ENCODE assay signal across 12 mouse cellular contexts in genomic region chr9:59653371-59653770, GRCm38 (mm10). TPM values are rescaled to one million over a fixed set of nuclear protein-coding genes. Genes with fewer than 3 reads are reported as not detected.
DNase-seq lines count a peak whose midpoint lies in the region; ATAC-seq lines count a peak whose summit lies in the region.
"Had no signal": no experiment of that assay in that cellular context is flagged by ENCODE, and none has a peak within 500 bp of the region (broad histone marks: within the 10 kb centered on the region; RNA-seq: fewer than 3 reads in every experiment).

No protein-coding gene starts in this region.

- intact Hi-C loops in left cerebral cortex, postnatal 10 days (cut with DNase I), result loop anchor here (5.0 kb wide), 1 partner anchor 36 kb away; the partner anchor contains the start of gene Parp6

- ATAC-seq in granulocyte monocyte progenitor cell, adult 5-6 weeks (replicated peaks; ENCODE audit: poor library complexity, severe bottlenecking), result peak; percentile 38

- peak; percentile 93 for DNase-seq in heart, adult 11 months
- DNase-seq in heart, postnatal 4 days, result no peak
- DNase-seq in 3134 (ENCODE audit: extremely low read depth, insufficient read length, low spot score) (peak; percentile 76), NIH3T3 (ENCODE audit: low read depth) (peak; percentile 90)
- no peak for DNase-seq in left cerebral cortex, postnatal 10 days (ENCODE audit: extremely low spot score in 1 of 2, low spot score in 2 of 2)
- DNase-seq in retina, embryonic 14.5 days (ENCODE audit: low spot score), result no peak
- no peak for DNase-seq in left cerebral cortex, adult 11 months (ENCODE audit: low spot score)
- DNase-seq: embryo, embryonic 11 days; left cerebral cortex, postnatal 4 days; spleen, adult 18-20 months had no signal

RNA-seq across cellular contexts. Expression of gene Pkm, which starts 2.8 kb away (rescaled TPM):
- 1,000 to 10,000 TPM; 1,087 to 1,151 TPM for total RNA-seq in heart, postnatal 4 days (2021)
- total RNA-seq in granulocyte monocyte progenitor cell, adult 5-6 weeks (2014; fragmentation: Nextera tagmentation), result 513 and 525 TPM in 2 replicates
- 1,005 and 1,006 TPM in 2 replicates for total RNA-seq in granulocyte monocyte progenitor cell, adult 5-6 weeks (2017)
- 100 to 1,000 TPM; 687 to 749 TPM for total RNA-seq in left cerebral cortex, postnatal 10 days (2021)

RNA-seq across cellular contexts. Expression of gene Gramd2, which starts 26.6 kb away (rescaled TPM):
- under 1 TPM in 1 of 2 experiments, not detected in 1; 0.11 TPM for total RNA-seq in heart, postnatal 4 days (2021)
- total RNA-seq in granulocyte monocyte progenitor cell, adult 5-6 weeks (2014; fragmentation: Nextera tagmentation), result not detected in 2 replicates
- not detected in 2 replicates for total RNA-seq in granulocyte monocyte progenitor cell, adult 5-6 weeks (2017)
- total RNA-seq in left cerebral cortex, postnatal 10 days (2021), result 10 to 100 TPM; 13.3 to 14.6 TPM
- total RNA-seq: CH12.LX had no signal

RNA-seq across cellular contexts. Expression of gene Parp6, which starts 36.3 kb away (rescaled TPM):
- 10 to 100 TPM; 16.7 to 17.3 TPM for total RNA-seq in heart, postnatal 4 days (2021)
- 24.7 and 34.6 TPM in 2 replicates for total RNA-seq in granulocyte monocyte progenitor cell, adult 5-6 weeks (2014; fragmentation: Nextera tagmentation)
- 10.9 and 21.2 TPM in 2 replicates for total RNA-seq in granulocyte monocyte progenitor cell, adult 5-6 weeks (2017)
- 100 to 1,000 TPM; 210 to 217 TPM for total RNA-seq in left cerebral cortex, postnatal 10 days (2021)

Comparison
In these comparisons a context has a peak if more than half of its experiments do, and no peak if none do; other contexts are left out.
1. DNase-seq: peak in heart, adult 11 months (single experiment), 3134 (single experiment) and NIH3T3 (single experiment); none in heart, postnatal 4 days (single experiment), left cerebral cortex, postnatal 10 days (0 of 2), retina, embryonic 14.5 days (single experiment) and left cerebral cortex, adult 11 months (single experiment).
2. RNA of gene Gramd2, which starts 26.6 kb away (total RNA-seq): 13.3 to 14.6 TPM in left cerebral cortex, postnatal 10 days; 0.11 TPM in heart, postnatal 4 days and not detected in granulocyte monocyte progenitor cell, adult 5-6 weeks; every median in the first group is over 10 times any median in the second.
3. RNA of gene Parp6, which starts 36.3 kb away (total RNA-seq): 210 to 217 TPM in left cerebral cortex, postnatal 10 days; 10.9 to 34.6 TPM in granulocyte monocyte progenitor cell, adult 5-6 weeks and 16.7 to 17.3 TPM in heart, postnatal 4 days; every median in the first group is over 4 times any median in the second.